In the genomic region with DNA sequence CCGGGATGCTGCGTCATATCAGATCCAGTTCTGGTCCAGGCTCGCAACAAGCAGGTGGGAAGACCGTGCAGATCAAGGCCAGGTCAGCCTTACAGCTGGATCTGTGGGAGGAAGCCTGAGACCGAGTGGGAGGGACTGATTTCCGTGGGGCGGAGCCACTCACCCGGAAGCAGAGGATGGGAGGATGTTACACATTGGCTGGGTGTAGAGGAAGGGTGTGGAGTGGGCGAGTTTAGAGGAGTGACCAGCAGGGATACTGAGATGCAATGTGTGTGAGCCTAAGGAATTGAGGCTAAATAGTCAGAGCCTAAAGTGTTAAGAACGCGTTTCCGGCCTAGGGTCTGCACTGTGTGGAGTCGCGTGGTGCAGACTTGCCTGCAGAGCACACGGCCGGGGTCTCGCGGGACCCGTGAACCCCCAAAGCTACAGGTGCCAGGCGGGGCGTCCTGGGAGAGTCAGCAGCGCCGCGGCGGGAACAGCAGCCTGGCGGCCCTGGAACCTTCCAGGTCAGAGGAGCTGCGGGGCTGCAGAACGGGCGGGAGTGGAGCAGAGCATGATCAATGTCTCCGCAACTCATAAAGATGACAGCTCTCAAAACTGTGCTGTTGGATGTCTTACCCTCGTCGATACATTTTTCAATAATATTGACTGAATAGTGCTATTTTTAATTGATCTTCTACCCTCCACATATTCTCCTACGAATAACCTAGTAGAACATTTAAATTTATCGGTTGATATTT, we compare ENCODE assay signal across 8 mouse cellular contexts. TPM values are rescaled to one million over a fixed set of nuclear protein-coding genes. Genes with fewer than 3 reads are reported as not detected.
A peak's percentile ranks its signal among the peaks of the same experiment; 100 is the strongest.
DNase-seq lines count a peak whose midpoint lies in the region; ATAC-seq lines count a peak whose summit lies in the region.

A gene (plus strand): TSS at position 239 of the 740 bp plus-strand sequence.

- H3K4me1 ChIP-seq in heart, embryonic 14.5 days (ENCODE audit: control insufficient read depth in 2 of 2, insufficient read depth in 2 of 2, low read length in 2 of 2) = peaks cover 0 to 5% of the 10 kb centered on the region in 2 experiments; a peak in 2 of 4 replicates
- H3K4me1 ChIP-seq in liver, embryonic 13.5 days (replicated peaks) = peaks cover 15% of the 10 kb centered on the region
- H3K4me1 ChIP-seq in stomach, embryonic 16.5 days (ENCODE audit: control insufficient read depth, insufficient read depth, low read length) = peaks cover 10% of the 10 kb centered on the region; the same call in 1 of the 2 replicates

- H3K9ac ChIP-seq in heart, embryonic 14.5 days (ENCODE audit: low read length) = peak within 1 kb of the TSS; percentile 77
- peak within 1 kb of the TSS; percentile 77 for H3K9ac ChIP-seq in liver, embryonic 13.5 days
- H3K9ac ChIP-seq in stomach, embryonic 16.5 days (ENCODE audit: low read length) = peak within 1 kb of the TSS; percentile 89

- H3K36me3 ChIP-seq in heart, embryonic 14.5 days (ENCODE audit: control insufficient read depth, insufficient read depth, low read length) = peaks cover 11% of the 10 kb centered on the region; the same call in 1 of the 2 replicates
- H3K36me3 ChIP-seq in liver, embryonic 13.5 days = no peaks in the 10 kb centered on the region
- no peaks in the 10 kb centered on the region; the same call in 1 of the 2 replicates for H3K36me3 ChIP-seq in stomach, embryonic 16.5 days (ENCODE audit: control insufficient read depth, insufficient read depth, low read length)

- under 1% methylated on average over 34 of the region's 34 CpGs for WGBS in heart, embryonic 14.5 days
- under 1% methylated on average over 34 of the region's 34 CpGs for WGBS in liver, embryonic 13.5 days (ENCODE audit: insufficient replicate concordance)
- WGBS in stomach, embryonic 16.5 days = under 1% methylated on average over 34 of the region's 34 CpGs

- no peaks in the 10 kb centered on the region for H3K9me3 ChIP-seq in heart, embryonic 14.5 days (ENCODE audit: control insufficient read depth, low read length)
- no peaks in the 10 kb centered on the region for H3K9me3 ChIP-seq in liver, embryonic 13.5 days (replicated peaks)
- H3K9me3 ChIP-seq in stomach, embryonic 16.5 days (replicated peaks; ENCODE audit: control insufficient read depth, low read length) = no peaks in the 10 kb centered on the region

- peak; percentile 68 for DNase-seq in c-Kit-negative CD71-positive TER-119-positive erythroid progenitor cells, embryonic 14.5 days (ENCODE audit: low read depth, low spot score)
- peak; percentile 87 for DNase-seq in fibroblast of lung, adult 2 months (ENCODE audit: low read depth)
- DNase-seq in kidney, postnatal 14 days = peak; percentile 91
- DNase-seq in liver, embryonic 13.5 days = peak; percentile 85
- DNase-seq in neural tube, embryonic 10.5 days (ENCODE audit: extremely low spot score, low spot score) = peak; percentile 76

- H3K27ac ChIP-seq in heart, embryonic 14.5 days (replicated peaks in 1 of 2; ENCODE audit: control insufficient read depth in 1 of 2, insufficient read depth in 1 of 2, low read depth in 2 of 2, low read length in 2 of 2) = peak within 1 kb of the TSS; percentile 58 to 75
- peak within 1 kb of the TSS; percentile 83 for H3K27ac ChIP-seq in liver, embryonic 13.5 days
- H3K27ac ChIP-seq in stomach, embryonic 16.5 days (ENCODE audit: low read length) = peak within 1 kb of the TSS; percentile 91

- ATAC-seq in CD4-positive, CD25-positive, alpha-beta regulatory T cell, adult 4 months = peak; percentile 97
- peak; percentile 99 for ATAC-seq in heart, embryonic 14.5 days (ENCODE audit: insufficient number of reproducible peaks, insufficient read depth, low FRiP score, low read depth)
- peak; percentile 100 for ATAC-seq in liver, embryonic 13.5 days (ENCODE audit: low read depth)
- ATAC-seq in stomach, embryonic 16.5 days (ENCODE audit: insufficient read depth, low FRiP score) = peak; percentile 100

- peak within 1 kb of the TSS; percentile 64 for H3K4me2 ChIP-seq in heart, embryonic 14.5 days (ENCODE audit: low read length)
- peak within 1 kb of the TSS; percentile 84 for H3K4me2 ChIP-seq in liver, embryonic 13.5 days
- H3K4me2 ChIP-seq in stomach, embryonic 16.5 days (ENCODE audit: low read depth, low read length) = peak within 1 kb of the TSS; percentile 62

- H3K4me3 ChIP-seq in heart, embryonic 14.5 days (ENCODE audit: control insufficient read depth in 1 of 2, insufficient read depth in 1 of 2, low read depth in 1 of 2, low read length in 2 of 2) = peak within 1 kb of the TSS; percentile 71 to 91
- H3K4me3 ChIP-seq in liver, embryonic 13.5 days (replicated peaks) = peak within 1 kb of the TSS; percentile 77
- H3K4me3 ChIP-seq in stomach, embryonic 16.5 days (replicated peaks; ENCODE audit: low read length) = peak within 1 kb of the TSS; percentile 93

- H3K27me3 ChIP-seq in heart, embryonic 14.5 days (ENCODE audit: control insufficient read depth, insufficient read depth, low read length) = no peaks in the 10 kb centered on the region
- H3K27me3 ChIP-seq in liver, embryonic 13.5 days = no peaks in the 10 kb centered on the region
- no peaks in the 10 kb centered on the region for H3K27me3 ChIP-seq in stomach, embryonic 16.5 days (ENCODE audit: control insufficient read depth, insufficient read depth, low read length)

RNA-seq across cellular contexts. Expression of the gene that starts here (rescaled TPM):
- polyA plus RNA-seq in CD4-positive, CD25-positive, alpha-beta regulatory T cell, adult 4 months (2017; shearing (Covaris generic)) = 10 to 100 TPM; 44.8 to 46.9 TPM
- 5.3 and 5.5 TPM in 2 replicates for polyA plus RNA-seq in heart, embryonic 14.5 days (2014; fragmentation: Nextera tagmentation; extraction: Ambion mirVana)
- 3.2 and 5.2 TPM in 2 replicates for polyA plus RNA-seq in liver, embryonic 13.5 days (2015; fragmentation: Nextera tagmentation; extraction: Ambion mirVana)
- 13.8 and 14.3 TPM in 2 replicates for polyA plus RNA-seq in stomach, embryonic 16.5 days (2015; fragmentation: Nextera tagmentation; extraction: Ambion mirVana)

Comparison
In these comparisons a context has a peak if more than half of its experiments do, and no peak if none do; other contexts are left out.
1. Peak in every context shown above with its lines: DNase-seq, ATAC-seq, H3K4me3 ChIP-seq and H3K27ac ChIP-seq.